In the genomic region with DNA sequence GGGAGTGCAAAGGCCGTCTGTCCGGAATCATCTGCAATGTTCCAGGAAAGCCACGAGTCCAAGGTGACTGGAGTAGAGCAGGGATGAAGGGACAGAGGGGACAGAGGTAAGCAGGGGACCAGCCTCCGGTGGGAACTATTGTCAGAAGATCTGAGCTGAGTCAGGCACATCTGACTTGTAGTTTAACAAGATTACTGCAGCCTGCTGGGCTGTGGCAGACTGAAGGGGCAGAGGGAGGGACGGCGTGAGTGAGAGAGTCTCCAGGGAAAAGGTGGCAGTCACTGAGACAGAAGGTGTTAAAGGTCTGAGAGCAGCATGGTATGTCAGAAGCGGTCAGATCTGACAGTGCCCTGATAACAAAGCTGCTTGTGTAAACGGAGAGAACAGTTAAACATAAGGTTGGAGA, we compare ENCODE assay signal across 10 mouse cellular contexts. TPM values are rescaled to one million over a fixed set of nuclear protein-coding genes. Genes with fewer than 3 reads are reported as not detected.
DNase-seq lines count a peak whose midpoint lies in the region; ATAC-seq lines count a peak whose summit lies in the region.
"Had no signal": no experiment of that assay in that cellular context is flagged by ENCODE, and none has a peak within 500 bp of the region (broad histone marks: within the 10 kb centered on the region; RNA-seq: fewer than 3 reads in every experiment).

No protein-coding gene starts in this region.

- no peak overlapping the region for H3K9ac ChIP-seq in heart, embryonic 11.5 days (ENCODE audit: low read depth, low read length)
- H3K9ac ChIP-seq in forebrain, embryonic 14.5 days (ENCODE audit: low read length): no peak overlapping the region
- H3K9ac ChIP-seq in liver, embryonic 13.5 days: no peak overlapping the region

- H3K36me3 ChIP-seq in heart, embryonic 11.5 days (ENCODE audit: control insufficient read depth, insufficient read depth, low read length): 0 out of 2 replicates have a peak, but pooled peaks cover 3% of the 10 kb centered on the region
- no peaks in the 10 kb centered on the region for H3K36me3 ChIP-seq in forebrain, embryonic 14.5 days (ENCODE audit: control insufficient read depth, insufficient read depth, low read length)
- H3K36me3 ChIP-seq in liver, embryonic 13.5 days: no peaks in the 10 kb centered on the region

- no peak overlapping the region for H3K27ac ChIP-seq in heart, embryonic 11.5 days (ENCODE audit: low read depth, low read length)
- no peak overlapping the region for H3K27ac ChIP-seq in forebrain, embryonic 14.5 days (ENCODE audit: low read depth, low read length)
- no peak overlapping the region for H3K27ac ChIP-seq in liver, embryonic 13.5 days
- H3K27ac ChIP-seq: macrophage had no signal

- H3K9me3 ChIP-seq in heart, embryonic 11.5 days (replicated peaks; ENCODE audit: control insufficient read depth, low read length): no peaks in the 10 kb centered on the region
- no peaks in the 10 kb centered on the region for H3K9me3 ChIP-seq in forebrain, embryonic 14.5 days (replicated peaks; ENCODE audit: control insufficient read depth, low read length)
- H3K9me3 ChIP-seq in liver, embryonic 13.5 days (replicated peaks): no peaks in the 10 kb centered on the region

- ATAC-seq in heart, embryonic 11.5 days (replicated peaks; ENCODE audit: insufficient number of reproducible peaks, low FRiP score, low TSS enrichment): no peak
- ATAC-seq in forebrain, embryonic 14.5 days: peak; percentile 35; the same call in 1 of the 2 replicates
- 0 out of 2 replicates have a peak, but pooled peaks have one; percentile 30 for ATAC-seq in liver, embryonic 13.5 days (ENCODE audit: low read depth)

- peak overlapping the region; percentile 19 for H3K4me2 ChIP-seq in heart, embryonic 11.5 days
- no peak overlapping the region for H3K4me2 ChIP-seq in forebrain, embryonic 14.5 days (ENCODE audit: low read length)
- H3K4me2 ChIP-seq in liver, embryonic 13.5 days: peak overlapping the region; percentile 39

- H3K4me3 ChIP-seq in heart, embryonic 11.5 days (ENCODE audit: low read depth, low read length): no peak overlapping the region
- no peak overlapping the region for H3K4me3 ChIP-seq in forebrain, embryonic 14.5 days (ENCODE audit: low read depth, low read length)
- H3K4me3 ChIP-seq in liver, embryonic 13.5 days (replicated peaks): no peak overlapping the region

- DNase-seq in heart, postnatal 4 days: no peak
- peak; percentile 72 for DNase-seq in MN1 (ENCODE audit: low spot score)
- DNase-seq in forebrain, embryonic 14.5 days (ENCODE audit: low spot score): no peak
- no peak for DNase-seq in liver, embryonic 13.5 days
- no peak for DNase-seq in T-cell, adult 2 months (ENCODE audit: low spot score)
- no peak for DNase-seq in layer of hippocampus, adult 8-10 months (ENCODE audit: low spot score in 2 of 2)
- DNase-seq in cerebellum, postnatal 14 days: no peak
- DNase-seq: gastrocnemius, postnatal 36 days had no signal

- H3K27me3 ChIP-seq in heart, embryonic 11.5 days (ENCODE audit: control insufficient read depth, insufficient read depth, low read length): no peaks in the 10 kb centered on the region
- H3K27me3 ChIP-seq in forebrain, embryonic 14.5 days (replicated peaks; ENCODE audit: control insufficient read depth, insufficient read depth, low read length): no peaks in the 10 kb centered on the region
- peaks cover 26% of the 10 kb centered on the region for H3K27me3 ChIP-seq in liver, embryonic 13.5 days

- 9% methylated on average over 8 of the region's 8 CpGs for WGBS in heart, embryonic 11.5 days (ENCODE audit: insufficient replicate concordance)
- WGBS in forebrain, embryonic 14.5 days: 12% methylated on average over 8 of the region's 8 CpGs
- WGBS in liver, embryonic 13.5 days (ENCODE audit: insufficient replicate concordance): 25% methylated on average over 8 of the region's 8 CpGs

- H3K4me1 ChIP-seq in heart, embryonic 11.5 days (ENCODE audit: control insufficient read depth, insufficient read depth, low read length): peaks cover 39% of the 10 kb centered on the region
- peaks cover 24% of the 10 kb centered on the region for H3K4me1 ChIP-seq in forebrain, embryonic 14.5 days (ENCODE audit: control insufficient read depth, insufficient read depth, low read length)
- peaks cover 37% of the 10 kb centered on the region for H3K4me1 ChIP-seq in liver, embryonic 13.5 days (replicated peaks)

RNA-seq across cellular contexts. Expression of gene Smad1, which starts 16.5 kb away (rescaled TPM):
- polyA plus RNA-seq in heart, embryonic 11.5 days (2014; fragmentation: Nextera tagmentation; extraction: Ambion mirVana): 23.0 and 26.2 TPM in 2 replicates
- 10 to 100 TPM; 34.6 to 36.7 TPM for total RNA-seq in heart, postnatal 4 days (2021)
- 64.2 and 66.5 TPM in 2 replicates for polyA plus RNA-seq in forebrain, embryonic 14.5 days (2014; fragmentation: Nextera tagmentation; extraction: Ambion mirVana)
- polyA plus RNA-seq in liver, embryonic 13.5 days (2015; fragmentation: Nextera tagmentation; extraction: Ambion mirVana): 5.3 and 6.2 TPM in 2 replicates
- 10 to 100 TPM; 22.4 to 30.8 (median 24.9) TPM for total RNA-seq in layer of hippocampus, adult 8-10 months (2022)
